Mouse (Mus musculus) NIH3T3 (cell line): ENCODE data around the gene Cables2.

Experiments used
- DNase-seq: peaks from one replicate; pipeline ENCODE4 v3.0.0-alpha.2; 2012; ENCODE audit warnings: low read depth

Cables2 gene

DNA sequence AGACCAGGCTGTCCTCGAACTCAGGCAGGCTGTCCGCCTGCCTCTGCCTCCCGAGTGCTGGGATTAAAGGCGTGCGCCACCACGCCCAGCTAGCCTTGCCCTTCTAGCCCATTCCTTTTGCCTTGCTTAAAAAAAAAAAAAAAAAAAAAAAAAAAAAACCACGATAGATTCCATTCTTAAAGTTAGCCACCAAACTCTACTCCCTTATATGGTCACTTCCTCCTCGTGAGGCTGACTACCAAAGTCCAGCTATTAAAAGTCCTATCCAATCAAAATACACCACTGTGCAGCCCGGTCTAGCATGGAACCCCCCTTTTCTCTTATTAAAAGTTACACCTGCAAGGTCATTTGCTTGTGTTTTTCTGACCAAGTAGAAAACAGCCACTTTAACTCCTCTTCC, 17.6 kb downstream of the Cables2 start:
- DNase-seq: no peak

GRCm38 (mm10) chr2:180254436-180255209, 18.7 kb downstream of the Cables2 start:
- DNase-seq: no peak

DNA sequence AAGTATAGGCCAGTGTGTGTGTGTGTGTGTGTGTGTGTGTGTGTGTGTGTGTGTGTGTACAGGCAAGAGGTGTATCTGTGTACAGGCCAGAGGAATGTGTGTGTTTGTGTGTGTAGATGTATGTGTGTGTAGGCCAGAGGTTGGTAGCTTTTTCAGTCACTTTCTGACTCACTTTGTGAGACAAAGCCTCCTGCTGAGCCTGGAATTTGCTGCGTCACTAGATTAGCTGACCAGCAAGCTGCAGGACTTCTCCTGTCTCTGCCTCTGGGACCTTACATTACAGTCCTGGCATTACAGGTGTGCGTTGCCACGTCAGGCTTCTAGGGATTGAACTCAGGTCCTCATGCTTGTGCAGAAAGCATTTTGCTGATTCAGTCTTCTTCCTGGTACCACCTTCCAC, 21.5 kb downstream of the Cables2 start:
- DNase-seq: no peak

DNA sequence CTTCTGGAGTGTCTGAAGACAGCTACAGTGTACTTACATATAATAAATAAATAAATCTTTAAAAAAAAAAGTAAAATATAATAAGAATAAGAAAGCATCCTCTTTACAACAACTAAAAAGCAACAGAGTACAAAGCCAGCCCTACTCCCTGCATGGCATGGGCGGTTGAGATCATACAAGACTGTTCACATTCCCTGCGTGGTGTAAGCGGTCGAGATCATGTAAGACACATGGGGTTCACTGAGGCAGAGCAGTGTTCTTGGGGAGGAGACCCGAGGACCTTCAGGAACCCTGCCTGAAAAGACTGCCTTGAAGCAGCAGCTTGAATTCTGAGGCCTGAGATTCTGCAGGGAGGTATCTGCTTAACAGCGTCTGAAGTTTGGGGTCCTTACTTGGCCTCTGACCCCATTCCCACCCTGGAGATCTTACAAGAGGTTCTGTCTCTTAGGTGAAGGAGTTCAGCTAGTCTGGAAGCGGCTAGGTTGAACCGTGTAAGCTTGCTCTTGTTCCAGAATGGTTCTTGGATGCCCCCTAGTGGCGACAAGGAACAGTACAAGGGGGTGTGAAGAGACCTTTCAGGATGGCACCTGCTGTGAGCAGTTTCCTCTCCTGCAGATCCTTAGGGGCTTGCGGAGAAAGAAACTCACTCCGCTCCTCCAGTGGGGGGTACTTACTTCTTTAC, 22.2 kb downstream of the Cables2 start:
- peak; percentile 91 for DNase-seq

GRCm38 (mm10) chr2:180248947-180249660, 24.2 kb downstream of the Cables2 start:
- DNase-seq: peak; percentile 48

DNA sequence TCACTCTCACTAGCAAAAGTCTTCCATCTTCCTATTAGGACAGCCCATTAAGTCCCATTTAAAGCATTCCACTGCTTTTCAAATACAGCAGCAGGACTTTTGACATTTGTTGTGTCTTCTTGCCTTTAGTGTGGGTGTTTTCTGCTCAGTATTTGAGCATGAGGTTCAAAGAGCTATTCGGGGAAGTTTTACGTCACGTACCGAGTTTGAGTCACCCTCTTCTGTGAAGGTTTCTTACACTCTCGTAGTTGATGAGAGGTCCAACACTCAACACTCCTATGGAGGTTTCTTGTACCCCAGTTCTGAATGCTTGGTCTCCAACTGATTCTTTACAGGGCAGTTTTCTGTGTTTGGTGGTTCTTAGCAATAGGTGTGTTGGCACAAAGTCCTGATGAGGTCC, 25.4 kb downstream of the Cables2 start:
- no peak for DNase-seq

DNA sequence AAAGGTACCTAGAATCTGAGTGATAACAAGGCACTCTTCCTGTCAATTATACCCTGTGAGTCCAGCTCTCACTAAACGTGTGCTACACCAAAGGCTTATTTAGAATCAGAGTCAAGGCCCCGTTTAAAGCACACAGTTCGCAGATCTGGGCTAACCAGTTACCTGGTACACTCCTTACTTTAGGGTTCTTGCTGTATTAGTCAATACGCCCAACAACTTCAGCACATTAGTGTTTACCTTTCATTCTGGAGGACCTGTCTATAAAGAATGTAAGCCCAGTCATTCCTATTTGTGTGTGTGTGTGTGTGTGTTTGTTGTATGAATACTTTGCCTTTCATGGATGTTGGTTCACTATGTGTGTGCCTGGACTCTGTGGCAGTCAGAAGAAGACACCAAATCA, 30.2 kb downstream of the Cables2 start:
- DNase-seq: no peak

DNA sequence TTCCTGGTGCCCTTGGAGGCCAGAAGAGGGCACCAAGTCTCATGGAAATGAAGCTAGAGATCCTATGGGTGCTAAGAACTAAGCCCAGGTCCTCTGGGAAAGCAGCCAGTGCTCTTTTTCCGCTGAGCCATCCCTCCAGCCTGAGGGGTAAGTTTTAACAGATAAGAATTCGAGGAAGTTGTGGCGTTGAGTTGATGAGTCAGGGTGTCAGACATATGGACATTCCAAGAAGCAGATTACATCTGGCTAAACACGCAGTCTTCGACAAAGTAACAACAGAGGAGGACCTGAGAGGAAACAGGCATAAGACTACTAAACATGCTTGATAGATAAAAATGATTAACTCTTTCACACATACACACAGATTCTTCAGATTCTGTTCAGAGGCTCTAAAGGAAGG, 34.7 kb downstream of the Cables2 start:
- DNase-seq: no peak

GRCm38 (mm10) chr2:180237601-180238345, 35.5 kb downstream of the Cables2 start:
- no peak for DNase-seq

DNA sequence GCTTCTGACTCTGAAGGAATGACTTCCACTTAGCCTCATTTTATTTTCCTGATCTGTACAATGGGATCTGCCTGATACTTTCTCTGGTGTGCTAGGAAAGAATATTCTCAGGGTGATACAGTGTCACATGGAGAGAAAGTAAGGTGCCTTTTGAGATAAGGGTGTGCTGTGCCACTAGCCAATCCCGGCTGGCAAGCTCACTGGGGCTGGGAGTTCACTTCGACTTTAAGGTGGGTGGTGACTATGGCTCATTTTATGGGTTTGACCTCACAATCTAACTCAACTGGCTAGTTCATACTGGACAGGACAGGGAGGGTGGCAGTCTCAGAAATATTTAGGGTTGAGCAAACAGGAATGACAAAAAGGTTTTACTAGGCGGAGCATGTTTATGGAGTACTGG, 36.4 kb downstream of the Cables2 start:
- no peak for DNase-seq

DNA sequence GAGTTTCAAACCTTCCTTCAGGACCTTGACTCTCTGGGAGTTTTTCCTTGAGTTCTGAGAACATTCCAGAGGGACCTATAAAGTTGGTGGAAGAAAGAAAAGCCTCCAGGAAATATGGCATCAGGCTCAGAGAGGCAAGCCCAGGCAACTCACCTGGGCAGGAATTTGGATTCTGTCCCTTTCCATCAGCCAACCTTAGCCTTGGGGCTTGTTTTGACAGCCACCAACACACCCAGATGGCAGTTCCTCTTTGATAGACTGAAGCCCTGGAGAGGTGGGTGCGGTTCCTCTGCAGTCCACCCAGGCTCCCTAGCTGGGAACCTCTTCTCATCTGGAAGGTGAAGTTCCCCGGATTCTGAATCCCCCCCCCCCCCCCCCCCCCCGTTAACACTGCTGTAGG, 36.8 kb downstream of the Cables2 start:
- no peak for DNase-seq

DNA sequence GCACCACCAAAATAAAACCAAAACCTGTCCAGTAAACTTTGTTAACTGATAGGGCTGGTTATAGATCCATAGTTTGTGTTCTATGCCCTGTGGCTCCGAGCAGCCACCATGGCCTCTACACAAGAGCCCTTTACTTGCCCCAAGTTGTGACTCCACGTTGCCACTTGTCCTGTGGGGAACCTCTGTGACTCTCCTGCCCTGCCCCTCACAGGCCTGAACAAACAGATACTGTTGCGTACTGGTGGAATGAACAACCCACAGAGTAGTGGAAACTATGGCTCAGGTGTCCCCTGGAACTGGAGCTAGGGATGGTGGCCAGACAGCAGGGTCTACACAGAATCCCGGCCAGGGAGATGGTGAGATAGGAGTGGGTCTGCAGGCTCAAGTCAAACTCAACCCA, 37.5 kb downstream of the Cables2 start:
- DNase-seq: no peak

DNA sequence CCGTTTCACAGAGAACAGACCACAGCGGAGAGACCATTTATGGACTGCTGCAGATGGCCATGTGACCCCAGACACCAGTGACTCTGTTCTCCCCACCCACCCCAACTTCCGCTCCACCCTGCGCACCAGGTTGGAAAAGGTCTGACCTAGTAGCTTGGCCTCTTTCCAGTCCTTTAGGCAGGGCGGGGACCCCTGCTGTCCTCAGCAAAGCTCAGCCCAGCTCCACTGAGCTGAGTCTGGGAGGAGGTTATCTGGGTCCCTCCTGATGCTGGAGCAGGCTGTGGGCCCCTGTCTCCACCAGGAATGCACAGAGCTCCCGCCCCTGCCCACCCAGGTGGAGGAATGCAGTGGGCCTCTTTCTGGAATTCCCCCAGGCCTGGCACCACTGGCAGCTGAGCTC, 38.3 kb downstream of the Cables2 start:
- DNase-seq: no peak

GRCm38 (mm10) chr2:180234353-180234752, 38.9 kb downstream of the Cables2 start:
- DNase-seq: peak; percentile 27

DNA sequence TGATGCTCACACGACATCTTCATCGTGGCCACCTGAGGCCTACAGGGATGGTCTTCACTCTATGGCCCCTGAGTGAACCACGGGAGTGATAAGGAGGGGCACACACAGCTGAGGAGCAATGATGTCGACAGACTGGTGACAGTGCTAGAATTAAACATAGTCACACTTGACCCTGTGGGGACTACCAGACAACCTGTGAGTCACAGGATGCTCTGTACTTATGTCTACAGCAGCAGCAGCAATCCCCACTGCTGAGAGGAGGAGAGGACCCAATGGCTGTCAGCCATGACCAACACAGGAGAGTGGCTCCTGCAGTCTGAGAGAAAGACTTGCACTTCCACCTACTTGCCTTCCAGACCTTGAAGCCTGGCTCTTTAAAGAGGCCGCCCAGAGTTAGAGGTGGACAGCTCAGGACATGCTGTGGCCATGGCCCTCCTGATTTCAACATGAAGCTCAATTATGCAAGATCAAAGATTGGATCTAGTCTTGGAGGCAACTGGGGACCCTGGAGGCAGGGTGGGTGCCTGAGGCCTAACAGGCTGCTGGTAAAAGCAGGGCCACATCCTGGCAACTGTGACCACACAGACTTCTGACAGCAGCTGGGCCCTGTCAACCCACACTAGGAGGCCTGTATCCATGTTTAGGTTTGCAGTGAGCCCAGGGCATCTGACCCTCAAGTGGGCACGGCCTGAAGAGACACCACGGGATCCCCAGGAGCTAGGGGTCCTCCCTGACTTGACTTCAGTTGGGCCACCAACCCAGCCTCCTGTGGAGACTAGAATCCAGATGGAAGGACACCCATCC, 40.0 kb downstream of the Cables2 start:
- DNase-seq: no peak

DNA sequence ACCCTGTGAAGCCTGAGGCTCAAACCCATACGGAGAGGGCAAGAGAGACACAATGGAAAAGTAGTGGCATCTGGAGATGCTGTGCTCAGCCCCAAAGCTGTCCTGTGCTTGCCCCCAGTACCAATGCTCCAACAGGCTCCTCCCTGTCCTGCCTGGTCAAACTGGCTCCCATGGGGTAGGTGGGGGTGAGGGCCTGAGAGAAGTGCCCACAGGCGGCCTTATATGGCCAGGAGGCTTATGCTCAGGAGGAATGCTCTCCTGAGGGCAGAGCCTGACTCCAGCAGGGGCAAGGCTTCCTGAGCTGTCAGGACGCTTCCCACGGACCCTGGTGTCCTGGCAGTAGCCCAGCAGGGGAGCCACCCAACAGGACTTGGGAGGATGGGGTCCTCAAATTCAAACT, 42.8 kb downstream of the Cables2 start:
- DNase-seq: no peak

DNA sequence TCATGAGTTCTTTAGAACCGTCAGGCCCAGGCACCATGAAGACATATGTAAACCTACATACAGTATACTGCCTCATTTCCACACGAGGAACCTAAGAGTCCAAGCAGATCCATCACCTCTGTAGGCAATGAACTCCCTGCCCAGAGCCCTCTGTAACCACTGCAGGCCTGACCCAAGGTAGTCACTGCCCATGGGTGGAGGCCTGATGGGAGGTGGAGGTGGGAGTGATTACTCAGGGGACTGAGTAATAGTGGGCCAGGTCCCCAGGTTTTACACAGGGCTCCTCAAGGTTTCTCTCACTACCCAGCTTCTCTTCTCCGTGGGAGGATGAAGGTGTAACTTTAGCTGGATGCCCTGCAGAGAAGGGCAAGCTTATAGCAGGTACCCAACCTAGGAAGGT, 44.2 kb downstream of the Cables2 start:
- DNase-seq: no peak

GRCm38 (mm10) chr2:180228592-180228991, 44.7 kb downstream of the Cables2 start:
- DNase-seq: peak; percentile 44

DNA sequence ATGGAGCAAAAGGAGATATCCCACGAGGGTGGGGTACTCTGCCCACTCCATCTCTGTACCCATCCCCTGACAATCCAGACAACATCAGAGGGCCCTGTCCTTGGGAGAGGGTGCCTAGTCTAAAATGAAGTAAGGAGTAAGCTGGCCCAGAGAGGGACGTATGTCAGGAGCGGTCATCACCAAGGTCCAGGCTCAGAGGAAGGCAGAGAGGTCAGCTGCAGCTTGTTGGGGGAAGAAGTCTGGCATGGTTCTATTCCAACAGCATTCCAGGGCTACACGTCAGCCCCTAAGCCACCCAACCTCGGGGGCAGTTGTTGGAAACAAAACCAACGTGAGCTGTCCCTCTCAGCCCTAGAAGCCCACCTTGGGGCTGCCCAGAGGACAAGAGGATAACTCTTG, 45.2 kb downstream of the Cables2 start:
- no peak for DNase-seq

GRCm38 (mm10) chr2:180227262-180228059, 45.8 kb downstream of the Cables2 start:
- DNase-seq: peak; percentile 50
